Mouse (Mus musculus) spleen, postnatal 14 days (tissue): ENCODE measurements around the gene Pde1c.
"Not testable (repeated sequence)": the region's sequence is repeated elsewhere in the genome, so short reads cannot be mapped to it uniquely, and the experiment has no call there.

Experiments used
- DNase-seq, 2 experiments: peaks; one replicate each; pipeline ENCODE4 v3.0.0; 2021 to 2022; ENCODE audit warnings: low spot score in 2 of 2

The Pde1c gene

DNA sequence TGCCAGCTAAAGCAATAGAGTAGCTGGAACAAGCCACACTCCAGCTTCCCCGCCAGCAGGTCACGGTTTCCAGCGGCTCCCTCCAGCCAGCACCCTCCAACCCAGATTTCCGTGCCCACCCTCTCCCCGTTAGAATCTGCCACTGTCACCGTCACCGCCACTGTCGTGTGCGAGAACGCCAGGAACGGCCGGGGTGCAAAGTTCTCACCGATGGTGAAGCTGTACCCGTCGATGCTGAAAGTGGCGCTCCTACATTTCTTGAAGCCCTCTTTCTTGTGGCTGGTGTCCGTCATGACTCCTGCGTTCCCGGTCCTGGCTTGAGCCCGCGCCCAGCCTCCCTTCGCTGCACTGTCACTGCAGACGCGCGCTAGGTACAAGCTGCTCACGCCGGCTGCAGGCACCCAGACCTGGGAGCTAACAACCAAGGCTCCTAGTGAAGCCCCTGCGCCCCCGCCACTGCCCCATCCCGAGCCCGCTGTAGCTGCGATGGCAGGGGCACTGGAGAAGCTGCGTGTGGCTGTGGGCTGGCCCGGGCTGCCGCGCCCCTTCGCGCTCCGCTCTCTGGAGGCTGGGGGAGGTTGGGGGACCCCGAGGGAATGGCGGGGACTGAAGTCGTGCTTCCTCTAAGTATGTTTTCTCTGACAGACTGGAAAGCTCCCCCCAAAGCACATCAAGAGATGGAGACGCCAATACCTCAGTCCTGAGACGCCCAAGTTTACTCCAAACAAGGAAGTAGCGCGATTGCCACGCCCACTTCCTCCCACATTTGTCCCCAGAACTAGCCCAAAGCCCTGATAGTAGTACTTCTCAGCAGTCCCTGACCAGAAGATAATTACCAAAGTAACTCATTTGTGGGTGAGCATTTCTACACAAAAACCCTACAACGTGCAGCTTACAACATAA, at the start of gene Pde1c:
Gene Pde1c (minus strand): TSS at position 634 of the 903 bp plus-strand sequence.
- peak in 1 of 2 experiments; percentile 9 for DNase-seq

DNA sequence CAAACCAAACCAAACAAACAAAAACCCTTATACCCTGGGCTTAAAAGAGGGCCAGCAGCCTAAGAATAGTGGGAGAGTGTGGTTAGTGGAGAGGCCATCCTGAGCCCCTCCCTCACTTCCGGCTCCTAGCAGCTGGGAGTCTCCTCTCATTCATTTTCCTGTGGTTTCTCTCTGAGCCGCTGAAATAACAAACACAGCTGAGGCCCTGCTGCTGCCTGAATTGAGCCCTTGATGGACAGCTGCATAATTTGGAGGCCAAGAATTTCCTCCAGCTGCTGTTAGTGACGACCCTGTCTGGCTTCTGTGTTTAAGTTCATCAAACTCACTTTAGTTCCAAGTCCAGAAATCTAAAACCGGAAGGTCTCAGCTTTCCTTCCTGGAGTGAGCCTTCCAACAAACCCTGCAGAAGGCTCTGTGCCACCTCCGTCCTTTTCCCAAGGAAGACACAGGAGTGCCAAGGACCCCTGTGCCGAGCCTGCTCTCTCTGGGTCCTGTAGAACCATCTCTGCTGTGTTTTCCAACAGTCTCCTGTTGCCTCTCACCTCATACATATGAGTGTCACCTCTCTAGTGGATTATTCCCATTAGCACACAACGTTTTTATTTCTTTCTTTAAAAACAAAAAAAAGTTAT, 48.2 kb upstream of the Pde1c start:
- DNase-seq: no peak

DNA sequence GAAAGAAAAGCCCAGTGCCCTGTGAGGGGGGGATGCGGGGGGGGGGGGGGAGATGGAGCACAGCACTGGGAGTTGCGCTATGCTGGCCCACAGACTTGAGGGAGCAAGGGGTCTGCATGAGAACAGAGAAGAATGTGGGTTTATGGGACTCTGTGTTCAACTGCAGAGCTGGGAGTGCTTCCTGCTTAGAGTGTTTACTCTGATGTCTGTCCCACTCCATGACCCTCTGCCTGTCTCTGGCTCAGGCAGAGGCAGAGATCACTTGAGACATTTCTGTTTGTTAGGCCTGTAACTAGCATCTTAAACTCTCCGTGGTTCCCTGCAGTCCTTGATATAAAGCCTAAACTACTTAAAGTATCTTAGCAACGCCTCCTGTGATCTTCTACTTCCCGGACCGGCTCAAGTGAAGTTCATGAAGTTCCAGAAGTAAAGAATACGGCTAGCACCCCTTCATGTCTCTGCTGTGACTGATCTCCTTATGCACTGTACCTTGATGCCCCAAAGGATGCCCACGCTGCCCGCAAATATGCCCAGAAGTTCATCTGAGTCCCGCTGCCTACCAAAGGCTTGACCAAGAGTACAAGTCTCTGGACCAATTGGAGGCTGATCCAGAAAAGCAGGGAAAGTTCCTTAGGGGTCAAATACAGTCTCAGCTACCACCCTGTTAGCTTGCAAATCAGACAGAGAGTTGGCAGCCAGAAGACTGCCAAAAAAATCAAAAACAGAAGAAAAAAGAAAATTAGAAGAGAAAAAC, 47.5 kb upstream of the Pde1c start:
- DNase-seq: no peak

DNA sequence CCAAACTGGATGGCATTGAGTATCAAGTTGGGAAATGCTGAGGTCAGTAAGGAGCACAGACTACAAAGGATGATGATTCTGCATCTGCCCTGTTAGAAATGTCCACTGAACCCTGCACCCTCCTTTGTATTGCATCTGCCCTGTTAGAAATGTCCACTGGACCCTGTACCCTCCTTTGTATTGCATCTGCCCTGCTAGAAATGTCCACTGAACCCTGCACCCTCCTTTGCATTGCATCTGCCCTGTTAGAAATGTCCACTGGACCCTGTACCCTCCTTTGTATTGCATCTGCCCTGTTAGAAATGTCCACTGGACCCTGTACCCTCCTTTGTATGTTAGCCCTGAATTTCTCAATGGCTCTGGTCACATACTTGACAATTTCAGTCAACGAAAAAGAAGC, 40.6 kb upstream of the Pde1c start:
- DNase-seq: not testable (repeated sequence)

DNA sequence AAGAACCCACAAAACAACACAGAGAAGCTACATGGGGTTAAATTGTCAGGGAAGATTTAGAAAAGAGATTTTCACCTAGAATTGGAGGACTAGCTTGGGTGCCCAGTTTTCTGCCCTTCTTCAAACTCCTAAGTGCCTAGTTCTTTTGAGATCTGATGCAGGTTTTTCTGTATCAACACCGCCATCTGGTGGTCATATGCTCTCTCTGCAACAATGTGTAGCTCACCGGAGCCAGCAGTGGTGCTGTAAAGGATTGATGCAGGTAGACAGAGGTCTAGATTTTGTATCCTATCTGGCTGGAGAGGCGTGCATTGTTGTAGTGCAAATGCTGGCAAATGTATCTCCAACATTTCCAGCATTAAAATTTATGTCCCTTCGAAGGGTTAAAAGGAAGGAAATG, 39.4 kb upstream of the Pde1c start:
- peak in 1 of 2 experiments; percentile 32 for DNase-seq

DNA sequence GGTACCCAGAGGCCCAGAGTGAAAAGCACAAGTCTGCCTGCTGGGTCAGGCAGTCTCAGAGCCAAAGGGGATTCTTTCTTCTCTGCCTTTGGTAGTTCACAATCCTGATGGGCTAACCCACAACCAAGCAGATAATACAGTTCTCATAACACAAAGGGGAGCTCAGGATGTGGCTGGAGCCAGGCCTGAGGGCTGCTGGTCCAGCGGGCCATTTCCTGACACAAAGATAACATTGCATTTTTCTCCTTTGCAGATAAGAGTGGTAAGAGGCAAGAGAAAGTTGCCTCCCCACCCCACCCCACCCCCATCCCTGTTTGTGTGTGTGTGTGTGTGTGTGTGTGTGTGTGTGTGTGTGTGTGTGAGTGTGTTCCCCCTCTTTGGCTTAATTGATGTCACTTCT, 10.7 kb upstream of the Pde1c start:
- no peak for DNase-seq

DNA sequence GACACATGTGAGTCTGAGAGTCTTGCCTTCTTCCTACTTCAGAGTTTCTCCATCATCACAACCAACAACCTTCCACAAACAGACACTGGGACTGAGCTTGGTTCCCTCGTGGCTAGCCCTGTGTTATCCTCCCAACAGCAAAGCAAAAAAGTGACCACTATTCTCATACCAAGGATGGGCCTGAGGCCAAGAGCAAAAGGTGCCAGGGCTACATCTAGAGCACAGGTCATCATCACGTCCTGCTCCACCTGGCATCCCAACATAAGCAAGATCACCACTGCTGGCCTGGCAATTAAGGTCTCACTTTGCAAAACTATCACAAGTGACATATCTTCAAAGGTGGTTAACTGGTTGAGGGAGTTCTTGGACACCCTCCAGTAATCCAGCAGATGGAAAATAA, 8.0 kb downstream of the Pde1c start:
- DNase-seq: no peak

DNA sequence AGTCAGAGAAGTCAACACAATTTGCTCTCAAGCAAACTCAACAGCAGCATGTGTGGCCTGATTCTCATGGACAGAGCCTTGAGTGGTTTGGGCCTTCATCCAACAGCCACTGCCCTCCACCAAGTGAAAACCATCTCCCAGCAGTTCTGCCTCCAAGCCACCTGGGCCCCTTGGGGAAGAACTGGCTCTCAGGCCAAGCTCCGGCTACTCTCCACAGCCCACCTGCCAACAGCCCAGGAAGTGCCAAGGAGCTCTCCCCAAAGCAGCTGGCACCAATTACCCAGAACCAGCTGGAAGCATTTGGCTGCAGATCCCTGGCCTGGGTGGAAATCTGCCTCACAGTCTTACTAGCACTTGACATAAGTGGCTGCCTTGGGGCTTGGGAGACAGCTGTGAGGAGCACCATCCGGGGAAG, 8.4 kb downstream of the Pde1c start:
- no peak for DNase-seq

DNA sequence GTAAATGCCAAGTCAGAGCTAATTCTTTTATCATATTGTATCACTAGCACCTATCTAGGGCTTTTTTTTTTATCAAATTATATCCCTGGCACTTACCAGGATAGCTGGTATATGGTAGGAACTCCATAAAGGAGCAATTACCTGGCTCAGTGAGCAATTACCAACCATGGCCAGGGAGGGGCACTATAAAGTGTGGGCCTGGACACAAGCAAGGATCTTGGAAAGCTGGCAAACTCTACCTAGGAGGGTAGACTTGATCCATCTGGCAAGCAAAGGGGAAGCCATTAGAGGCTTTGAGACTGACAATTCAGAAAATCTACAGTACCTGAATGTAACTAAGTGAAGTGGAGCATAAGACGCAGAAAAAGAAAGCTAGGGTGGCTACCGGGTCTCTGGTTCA, 10.2 kb downstream of the Pde1c start:
- DNase-seq: no peak

DNA sequence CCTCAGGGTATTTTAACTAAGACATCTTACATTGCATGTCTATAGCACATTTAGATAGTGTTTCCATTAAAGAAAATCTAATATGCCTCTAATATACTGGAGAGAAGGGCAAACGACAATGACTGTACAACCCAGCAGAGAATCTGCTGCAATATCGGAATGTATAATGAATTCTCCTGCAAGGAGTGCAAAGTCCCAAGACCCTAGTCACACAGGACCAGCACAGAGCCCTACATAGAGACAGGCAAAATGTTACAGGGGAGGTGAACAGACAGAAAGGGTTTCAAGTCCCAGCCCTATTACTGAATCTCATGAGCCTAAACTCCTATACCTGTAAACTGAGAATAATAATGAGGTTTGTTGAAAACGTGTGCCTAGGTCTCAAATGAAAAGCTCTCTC, 13.1 kb downstream of the Pde1c start:
- no peak for DNase-seq

DNA sequence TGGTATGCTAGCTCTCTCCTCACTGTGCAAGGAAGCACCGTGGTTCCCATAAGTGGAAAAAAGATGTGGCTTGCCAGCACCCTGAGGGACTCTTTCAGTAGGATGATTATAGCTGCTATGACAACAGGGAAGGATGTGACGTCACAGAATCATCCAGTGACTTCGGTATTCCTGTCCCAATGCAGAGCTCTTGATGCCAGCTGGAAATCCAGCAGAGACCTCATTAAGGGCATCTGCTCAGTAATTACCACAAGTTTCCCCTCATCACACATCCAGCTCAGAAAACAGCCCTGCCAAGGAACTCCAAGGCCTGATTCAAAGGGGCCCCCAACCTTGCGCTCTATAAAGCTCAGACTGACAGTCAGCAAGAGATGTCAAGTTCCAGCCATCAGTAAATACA, 13.5 kb downstream of the Pde1c start:
- no peak for DNase-seq

DNA sequence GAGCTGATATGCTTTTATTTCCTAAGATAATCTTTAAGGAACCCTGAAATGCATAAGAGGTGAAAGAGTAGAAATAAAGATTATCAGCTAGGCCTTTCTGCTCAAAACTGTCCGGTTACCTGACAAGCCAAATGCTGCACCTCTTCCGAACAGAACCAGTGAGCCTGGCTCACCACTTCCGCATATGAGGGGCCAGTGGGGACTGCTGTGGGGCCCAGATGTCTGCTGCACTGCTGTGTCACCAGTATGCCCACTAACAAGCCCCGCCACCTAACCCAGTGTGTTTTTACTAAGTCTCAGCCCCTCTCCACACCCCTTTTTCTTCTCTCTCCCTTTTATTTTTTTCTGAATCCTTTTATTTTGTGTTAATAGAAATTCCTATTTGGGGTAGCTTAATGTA, 17.9 kb downstream of the Pde1c start:
- no peak for DNase-seq

DNA sequence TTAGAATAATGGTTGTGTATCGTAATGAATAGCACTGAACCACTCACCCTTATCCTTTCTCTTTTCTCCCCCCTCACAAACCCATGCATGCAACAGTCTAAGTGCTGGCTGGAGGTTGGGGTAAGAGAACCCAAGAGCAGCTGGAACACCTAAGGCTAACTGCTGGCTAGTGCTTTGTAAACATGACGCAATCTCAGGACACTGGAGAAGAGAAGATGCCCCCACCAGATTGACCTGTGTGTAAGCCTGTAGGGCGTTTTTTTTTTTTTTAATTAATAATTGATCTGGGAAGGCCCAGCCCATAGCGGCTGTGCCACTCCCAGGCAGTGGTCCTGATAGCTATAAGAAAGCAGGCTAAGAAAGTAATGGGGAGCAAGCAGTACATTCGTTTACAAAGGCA, 28.7 kb downstream of the Pde1c start:
- DNase-seq: no peak

DNA sequence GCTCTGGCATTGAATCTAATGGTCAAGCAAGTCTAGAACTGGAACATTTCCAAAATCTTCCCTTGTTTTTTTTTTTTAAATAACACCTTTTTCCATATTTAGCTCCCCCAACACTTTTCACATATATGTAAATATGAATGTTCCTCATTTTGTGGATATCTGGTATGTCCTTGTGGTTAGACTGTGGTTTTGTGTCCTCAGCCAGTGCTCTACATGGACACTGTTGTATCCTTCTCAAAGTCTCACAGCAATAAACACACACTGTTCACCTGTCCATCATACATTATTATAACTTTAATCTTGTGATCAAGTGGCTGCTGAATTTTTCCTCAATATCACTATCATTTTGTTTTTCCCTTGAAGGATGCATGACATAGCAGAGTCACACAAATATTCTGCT, 34.2 kb downstream of the Pde1c start:
- DNase-seq: no peak

DNA sequence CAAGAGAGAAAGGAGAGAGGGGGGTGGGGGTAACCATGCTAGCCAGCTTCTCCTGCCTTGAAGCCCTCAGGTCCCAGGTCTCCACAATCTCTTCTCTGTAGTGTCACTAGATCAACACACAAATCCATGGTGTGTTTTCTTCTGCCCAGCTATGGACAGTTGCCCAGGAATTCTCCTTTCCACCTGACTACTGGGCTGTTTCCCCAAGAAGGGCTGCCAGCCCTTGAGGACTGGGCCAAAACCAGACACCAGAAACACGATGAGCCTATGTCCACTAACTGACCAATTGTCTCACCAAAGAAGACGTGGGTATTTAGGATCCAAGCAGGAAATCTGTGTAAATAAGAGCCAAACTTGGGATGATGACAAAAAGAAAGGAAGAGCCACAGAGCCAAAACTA, 36.6 kb downstream of the Pde1c start:
- DNase-seq: no peak

DNA sequence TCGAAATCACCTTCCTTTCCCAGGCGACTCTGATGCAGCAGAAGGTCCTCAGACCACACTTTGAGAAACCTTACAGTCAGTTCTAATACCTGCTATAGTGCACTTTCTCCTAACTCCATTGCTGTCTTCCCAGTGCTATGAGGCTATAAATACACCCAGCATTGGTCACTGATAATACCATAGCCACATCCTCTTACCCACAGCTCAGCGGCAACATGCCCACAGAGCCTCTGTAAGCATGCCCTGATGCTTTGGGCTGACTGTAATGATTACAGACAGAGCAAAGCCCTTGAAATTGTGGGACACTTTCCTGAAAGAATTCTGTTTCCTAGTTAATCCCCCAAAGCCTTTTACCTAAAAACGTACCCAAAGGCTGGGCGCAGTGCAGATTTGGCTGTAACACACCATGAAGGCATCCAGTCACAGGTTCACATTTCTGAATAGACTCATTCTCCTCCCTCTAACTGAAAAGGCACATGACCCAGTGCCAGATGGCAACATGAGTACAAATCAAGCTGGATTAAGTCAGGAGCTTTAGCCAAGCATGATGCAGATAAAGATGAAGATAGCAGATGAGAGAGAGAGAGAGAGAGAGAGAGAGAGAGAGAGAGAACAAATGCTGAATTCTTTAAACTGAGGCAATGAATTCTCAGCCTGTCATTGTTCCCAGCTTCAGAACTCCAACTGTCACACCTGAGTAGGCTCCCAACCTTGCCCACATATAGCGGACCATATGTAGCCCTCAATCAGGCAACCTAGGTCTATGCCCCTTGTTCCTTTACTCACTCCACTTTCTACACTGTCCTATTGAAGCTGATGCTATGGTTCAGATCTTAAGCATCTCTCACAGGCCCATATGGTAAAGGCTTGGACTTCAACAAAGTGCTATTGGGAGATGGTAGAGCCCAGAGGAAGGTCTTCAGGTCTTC, 44.7 kb downstream of the Pde1c start:
- DNase-seq: no peak

DNA sequence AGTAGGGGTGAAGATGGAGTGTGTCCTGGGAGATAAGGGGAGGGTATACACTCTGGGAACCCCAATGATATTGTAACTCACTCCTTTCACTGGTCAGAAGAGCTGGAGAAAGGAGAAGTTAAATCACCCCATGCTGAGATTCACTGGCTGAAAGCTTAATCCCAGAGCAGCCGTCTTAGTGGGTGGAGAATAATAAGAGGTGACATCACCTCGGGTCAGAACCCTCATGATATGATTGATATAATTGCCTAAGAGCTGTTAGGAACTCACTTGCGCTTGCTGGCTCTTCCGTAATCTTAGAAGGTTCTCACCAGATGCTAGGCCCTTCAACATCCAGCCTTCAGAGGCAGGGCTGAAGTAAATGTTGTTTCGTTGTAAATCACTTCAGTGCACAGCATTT, 79.7 kb downstream of the Pde1c start:
- no peak for DNase-seq

DNA sequence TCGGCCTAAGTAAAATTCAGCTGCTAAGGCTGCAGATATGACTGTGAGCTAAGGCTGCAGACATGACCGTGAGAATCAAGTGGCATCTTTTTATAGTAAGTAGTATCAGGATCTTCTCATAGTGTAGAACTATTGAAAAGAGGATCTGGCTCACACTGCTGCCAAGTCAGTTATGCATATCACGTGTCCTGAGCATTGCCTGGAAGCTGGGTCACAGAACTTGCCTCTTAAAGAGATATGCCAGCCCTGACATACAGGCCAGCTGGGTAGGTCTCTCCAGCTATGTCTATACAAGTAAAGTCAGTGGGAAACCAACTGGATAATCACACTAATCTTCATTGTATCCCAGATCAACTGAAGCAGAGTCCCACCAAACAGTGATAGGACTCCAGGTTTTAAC, 83.8 kb downstream of the Pde1c start:
- DNase-seq: no peak

DNA sequence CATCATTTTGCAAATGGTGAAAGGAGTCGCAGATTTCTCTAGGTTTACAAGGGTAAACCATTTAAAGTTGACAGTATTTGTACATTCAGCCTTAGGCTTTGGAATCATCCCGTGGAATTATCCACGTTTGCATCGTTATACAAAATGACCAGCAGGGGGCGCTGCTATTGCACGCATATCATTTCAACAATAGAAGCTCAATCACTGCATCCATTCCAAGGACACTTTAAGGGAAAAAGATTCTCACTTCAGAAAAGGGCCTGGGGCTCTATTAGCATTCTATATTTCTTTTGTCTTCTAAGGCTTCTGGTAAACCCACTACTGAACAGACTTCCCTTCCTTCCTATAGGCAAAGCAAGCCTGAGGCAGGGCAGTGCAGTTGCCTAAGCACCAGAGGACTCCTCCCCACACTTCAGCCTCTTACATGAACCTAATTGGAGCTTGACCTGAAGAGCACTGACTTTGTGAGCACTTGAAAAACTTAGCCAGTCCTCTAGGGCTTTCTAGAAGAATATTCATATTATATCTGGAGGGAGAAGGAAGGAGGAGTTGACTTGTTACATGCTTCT, 87.9 kb downstream of the Pde1c start:
- peak in 1 of 2 experiments; percentile 6 for DNase-seq

DNA sequence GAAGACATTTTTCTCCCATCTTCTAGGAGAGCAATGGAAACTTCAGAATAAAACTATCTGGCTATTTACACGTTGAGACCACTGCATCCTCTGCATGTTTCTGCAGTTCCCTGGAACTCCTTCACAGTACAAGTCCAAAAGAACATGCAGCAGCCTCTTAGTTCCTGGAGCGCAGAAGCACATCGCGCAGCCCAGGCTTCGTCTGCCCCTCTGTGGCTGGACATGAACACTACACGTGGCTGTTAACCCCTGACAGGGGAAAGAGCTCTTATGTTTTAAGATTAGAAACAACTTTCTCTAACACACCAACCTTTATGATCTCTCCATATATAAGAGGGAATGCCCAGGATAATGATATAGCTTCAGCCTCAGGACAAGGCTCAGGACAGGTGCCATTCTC, 92.3 kb downstream of the Pde1c start:
- no peak for DNase-seq

DNA sequence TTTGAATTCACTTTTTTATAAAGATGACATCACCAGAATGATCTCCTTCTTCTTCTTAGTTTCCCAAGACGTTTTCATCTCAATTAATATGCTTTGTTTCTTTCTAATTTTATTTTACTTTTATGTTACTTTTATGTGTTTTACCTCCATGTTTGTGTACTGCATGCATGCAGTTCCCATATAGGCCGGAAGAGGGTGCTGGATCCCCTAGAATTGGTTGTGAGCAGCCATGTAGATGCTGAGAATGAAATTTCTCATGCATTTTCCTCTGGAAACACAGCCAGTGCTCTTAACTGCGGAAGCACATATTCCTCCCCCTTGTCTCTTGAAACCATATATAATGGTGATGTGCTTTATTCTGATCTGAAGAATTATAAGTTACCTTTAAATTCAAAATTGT, 110.8 kb downstream of the Pde1c start:
- DNase-seq: no peak
